Mouse (Mus musculus): ENCODE measurements at regions not wholly inside any gene's neighbourhood (a gene's known extent, or its start where the extent isn't known, plus 50 kb on each side); places are given as distances from the start of the nearest gene placed in this dataset.

GRCm38 (mm10) chrX:11920231-11920630, 239.9 kb downstream of the Bcor start:
- no peak for TF ChIP-seq GATA1 (IDR thresholded peaks at IDR 0.05; ENCODE audit: borderline replicate concordance, low read length)
- no peak for TF ChIP-seq GATA2 (IDR thresholded peaks at IDR 0.05; ENCODE audit: borderline replicate concordance, low read depth, low read length)
- TF ChIP-seq CTCF (IDR thresholded peaks at IDR 0.05; ENCODE audit: low read depth, low read length): no peak
- TF ChIP-seq POLR2AphosphoS5 (IDR thresholded peaks at IDR 0.05; ENCODE audit: insufficient replicate concordance, low read depth, low read length): no peak
- TF ChIP-seq TAL1 (conservative IDR thresholded peaks at IDR 0.05; ENCODE audit: low read depth, low read length): no peak
- DNase-seq (ENCODE audit: low spot score) (no peak), ATAC-seq (ENCODE audit: extremely low read depth, insufficient number of reproducible peaks, low FRiP score, poor library complexity, severe bottlenecking) (no peak)
- Histone ChIP-seq H3K27me3 (ENCODE audit: insufficient read depth, low read length) (0 out of 2 replicates have a peak, but pooled peaks cover 10% of the 10 kb centered on the region), H3K9me3 (replicated peaks) (no peaks in the 10 kb centered on the region), H3K4me3 (ENCODE audit: low read depth, low read length) (no peak overlapping the region), H3K4me1 (ENCODE audit: insufficient read depth, low read depth, low read length) (no peaks in the 10 kb centered on the region), H3K36me3 (replicated peaks) (no peaks in the 10 kb centered on the region)

GRCm38 (mm10) chrX:11924639-11925302, 235.4 kb downstream of the Bcor start:
- Histone ChIP-seq H3K4me1 (ENCODE audit: insufficient read depth, low read depth, low read length) (no peaks in the 10 kb centered on the region), H3K36me3 (replicated peaks) (no peaks in the 10 kb centered on the region)
- no peak for DNase-seq (ENCODE audit: low spot score)

GRCm38 (mm10) chrX:11926868-11927535, 233.2 kb downstream of the Bcor start:
- H3K36me3 ChIP-seq (replicated peaks): no peaks in the 10 kb centered on the region
- ATAC-seq (ENCODE audit: extremely low read depth, insufficient number of reproducible peaks, low FRiP score, poor library complexity, severe bottlenecking) (no peak), DNase-seq (ENCODE audit: low spot score) (no peak)
- no peaks in the 10 kb centered on the region for H3K4me1 ChIP-seq (ENCODE audit: insufficient read depth, low read depth, low read length)
- H3K27me3 ChIP-seq (ENCODE audit: insufficient read depth, low read length): peaks cover 16% of the 10 kb centered on the region
- H3K9me3 ChIP-seq (replicated peaks): no peaks in the 10 kb centered on the region
- no peak overlapping the region for H3K4me3 ChIP-seq (ENCODE audit: low read depth, low read length)
- TF ChIP-seq CTCF (IDR thresholded peaks at IDR 0.05; ENCODE audit: low read depth, low read length): no peak
- TF ChIP-seq GATA2 (IDR thresholded peaks at IDR 0.05; ENCODE audit: borderline replicate concordance, low read depth, low read length): no peak
- TF ChIP-seq GATA1 (IDR thresholded peaks at IDR 0.05; ENCODE audit: borderline replicate concordance, low read length): no peak
- TF ChIP-seq TAL1 (conservative IDR thresholded peaks at IDR 0.05; ENCODE audit: low read depth, low read length): no peak
- no peak for TF ChIP-seq POLR2AphosphoS5 (IDR thresholded peaks at IDR 0.05; ENCODE audit: insufficient replicate concordance, low read depth, low read length)

More at GRCm38 (mm10) chrX:11924639-11925302, 235.4 kb downstream of the Bcor start:
- TF ChIP-seq CTCF (IDR thresholded peaks at IDR 0.05; ENCODE audit: low read depth, low read length): no peak
- no peak for TF ChIP-seq POLR2AphosphoS5 (IDR thresholded peaks at IDR 0.05; ENCODE audit: insufficient replicate concordance, low read depth, low read length)
- TF ChIP-seq GATA2 (IDR thresholded peaks at IDR 0.05; ENCODE audit: borderline replicate concordance, low read depth, low read length): no peak
- no peak for TF ChIP-seq TAL1 (conservative IDR thresholded peaks at IDR 0.05; ENCODE audit: low read depth, low read length)
- no peak for TF ChIP-seq GATA1 (IDR thresholded peaks at IDR 0.05; ENCODE audit: borderline replicate concordance, low read length)
- no peak for ATAC-seq (ENCODE audit: extremely low read depth, insufficient number of reproducible peaks, low FRiP score, poor library complexity, severe bottlenecking)
- H3K9me3 ChIP-seq (replicated peaks): no peaks in the 10 kb centered on the region
- peaks cover 10% of the 10 kb centered on the region; the same call in 1 of the 2 replicates for H3K27me3 ChIP-seq (ENCODE audit: insufficient read depth, low read length)
- no peak overlapping the region for H3K4me3 ChIP-seq (ENCODE audit: low read depth, low read length)

- Histone ChIP-seq H3K27me3 (ENCODE audit: insufficient read depth, low read length) (peaks cover 13% of the 10 kb centered on the region), H3K4me1 (ENCODE audit: insufficient read depth, low read depth, low read length) (no peaks in the 10 kb centered on the region), H3K4me3 (ENCODE audit: low read depth, low read length) (no peak overlapping the region), H3K36me3 (replicated peaks) (no peaks in the 10 kb centered on the region), H3K9me3 (replicated peaks) (no peaks in the 10 kb centered on the region)
- ATAC-seq (ENCODE audit: extremely low read depth, insufficient number of reproducible peaks, low FRiP score, poor library complexity, severe bottlenecking) (no peak), DNase-seq (ENCODE audit: low spot score) (no peak)
- TF ChIP-seq GATA1 (IDR thresholded peaks at IDR 0.05; ENCODE audit: borderline replicate concordance, low read length) (no peak), GATA2 (IDR thresholded peaks at IDR 0.05; ENCODE audit: borderline replicate concordance, low read depth, low read length) (no peak), CTCF (IDR thresholded peaks at IDR 0.05; ENCODE audit: low read depth, low read length) (no peak), POLR2AphosphoS5 (IDR thresholded peaks at IDR 0.05; ENCODE audit: insufficient replicate concordance, low read depth, low read length) (no peak), TAL1 (conservative IDR thresholded peaks at IDR 0.05; ENCODE audit: low read depth, low read length) (no peak)
Observed at GRCm38 (mm10) chrX:11929448-11929847, 230.7 kb downstream of the Bcor start.

- Histone ChIP-seq H3K4me3 (ENCODE audit: low read depth, low read length) (no peak overlapping the region), H3K4me1 (ENCODE audit: insufficient read depth, low read depth, low read length) (no peaks in the 10 kb centered on the region), H3K9me3 (replicated peaks) (no peaks in the 10 kb centered on the region), H3K27me3 (ENCODE audit: insufficient read depth, low read length) (peaks cover 16% of the 10 kb centered on the region), H3K36me3 (replicated peaks) (no peaks in the 10 kb centered on the region)
- TF ChIP-seq TAL1 (conservative IDR thresholded peaks at IDR 0.05; ENCODE audit: low read depth, low read length): no peak
- TF ChIP-seq GATA1 (IDR thresholded peaks at IDR 0.05; ENCODE audit: borderline replicate concordance, low read length): no peak
- no peak for TF ChIP-seq CTCF (IDR thresholded peaks at IDR 0.05; ENCODE audit: low read depth, low read length)
- TF ChIP-seq POLR2AphosphoS5 (IDR thresholded peaks at IDR 0.05; ENCODE audit: insufficient replicate concordance, low read depth, low read length): no peak
- TF ChIP-seq GATA2 (IDR thresholded peaks at IDR 0.05; ENCODE audit: borderline replicate concordance, low read depth, low read length): no peak
- DNase-seq (ENCODE audit: low spot score): no peak
- ATAC-seq (ENCODE audit: extremely low read depth, insufficient number of reproducible peaks, low FRiP score, poor library complexity, severe bottlenecking): no peak
Observed at GRCm38 (mm10) chrX:11931432-11931831, 228.7 kb downstream of the Bcor start.

DNA sequence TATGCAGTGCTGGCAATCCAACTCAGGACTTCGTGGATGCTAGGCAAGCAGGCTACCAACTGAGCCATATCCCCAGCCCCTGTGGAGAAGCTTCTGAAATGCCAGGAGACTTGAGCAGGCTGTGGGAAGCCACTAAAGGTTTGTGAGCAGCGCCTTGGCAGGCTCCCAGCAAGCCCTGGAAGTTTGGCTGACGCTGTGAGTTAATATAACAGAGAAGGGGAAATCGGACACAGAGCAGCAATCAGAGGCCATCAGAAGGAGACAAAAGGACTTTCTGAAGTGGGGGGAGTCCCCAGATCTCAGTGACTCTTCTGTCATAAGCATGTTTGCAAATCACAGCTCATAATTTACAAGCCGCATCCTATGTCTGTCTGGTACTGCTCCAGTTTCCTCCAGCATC, 224.8 kb downstream of the Bcor start:
- TF ChIP-seq CTCF (IDR thresholded peaks at IDR 0.05; ENCODE audit: low read depth, low read length) (no peak), GATA2 (IDR thresholded peaks at IDR 0.05; ENCODE audit: borderline replicate concordance, low read depth, low read length) (no peak), TAL1 (conservative IDR thresholded peaks at IDR 0.05; ENCODE audit: low read depth, low read length) (no peak), GATA1 (IDR thresholded peaks at IDR 0.05; ENCODE audit: borderline replicate concordance, low read length) (no peak)
- peaks cover 11% of the 10 kb centered on the region for H3K27me3 ChIP-seq (ENCODE audit: insufficient read depth, low read length)
- H3K9me3 ChIP-seq (replicated peaks): no peaks in the 10 kb centered on the region
- H3K4me3 ChIP-seq (ENCODE audit: low read depth, low read length): no peak overlapping the region
- H3K36me3 ChIP-seq (replicated peaks): no peaks in the 10 kb centered on the region
- ATAC-seq (ENCODE audit: extremely low read depth, insufficient number of reproducible peaks, low FRiP score, poor library complexity, severe bottlenecking) (no peak), DNase-seq (ENCODE audit: low spot score) (no peak)
- H3K4me1 ChIP-seq (ENCODE audit: insufficient read depth, low read depth, low read length): no peaks in the 10 kb centered on the region

Data from G1E (cell line).